Mouse (Mus musculus) limb, embryonic 11.5 days (tissue): ENCODE data around the gene Eya4. TPM values are rescaled to one million over a fixed set of nuclear protein-coding genes. Genes with fewer than 3 reads are reported as not detected.

Experiments
- ATAC-seq: fragments of 200-750 bp; cut with Nextera tagmentation; 2 replicates; pipeline ENCODE4 v1.8.0; 2017; ENCODE audit warnings: low read depth; ENCODE audit not compliant: insufficient number of reproducible peaks, low FRiP score, low TSS enrichment
- DNase-seq: peaks from one replicate; pipeline ENCODE4 v3.0.0-alpha.2; 2015; ENCODE audit warnings: low spot score
- H3K27ac ChIP-seq: fragments of 300-500 bp; sonication (generic); replicated peaks from 2 replicates; pipeline ENCODE4 v1.5.1; 2014; ENCODE audit warnings: low read depth, mild to moderate bottlenecking, low read length
- H3K27me3 ChIP-seq: fragments of 300-500 bp; sonication (generic); 2 replicates; pipeline ENCODE4 v1.6.1; 2014; ENCODE audit warnings: mild to moderate bottlenecking, low read length, mixed read lengths; ENCODE audit not compliant: control insufficient read depth, insufficient read depth
- H3K36me3 ChIP-seq: fragments of 300-500 bp; sonication (generic); 2 replicates; pipeline ENCODE4 v1.6.1; 2014; ENCODE audit warnings: mild to moderate bottlenecking, low read length, moderate library complexity, mixed read lengths; ENCODE audit not compliant: control insufficient read depth, insufficient read depth
- H3K4me1 ChIP-seq: fragments of 300-500 bp; sonication (generic); 2 replicates; pipeline ENCODE4 v1.6.1; 2014; ENCODE audit warnings: low read length, mixed read lengths; ENCODE audit not compliant: control insufficient read depth, insufficient read depth
- H3K4me2 ChIP-seq: fragments of 300-500 bp; sonication (generic); 2 replicates; pipeline ENCODE4 v1.6.1; 2014; ENCODE audit warnings: low read depth, mild to moderate bottlenecking, moderate library complexity; ENCODE audit not compliant: severe bottlenecking
- H3K4me3 ChIP-seq: fragments of 300-500 bp; sonication (generic); 2 replicates; pipeline ENCODE4 v1.5.1; 2014; ENCODE audit warnings: low read depth, low read length
- H3K9ac ChIP-seq: fragments of 300-500 bp; sonication (generic); 2 replicates; pipeline ENCODE4 v1.6.1; 2014; ENCODE audit warnings: mild to moderate bottlenecking, low read length
- H3K9me3 ChIP-seq: fragments of 300-500 bp; sonication (generic); 2 replicates; pipeline ENCODE4 v1.6.1; 2016; ENCODE audit warnings: low read length; ENCODE audit not compliant: control insufficient read depth
- WGBS: fragments of 180-500 bp; shearing (Covaris S2); extraction: QIAGEN DNeasy Blood & Tissue Kit; methylation state at CpG from one replicate; pipeline ENCODE4 v1.1.7; 2014; 5-methylcytosine and 5-hydroxymethylcytosine counted together
- polyA plus RNA-seq: library from polyadenylated mRNA; unstranded; fragments of >200 nt; fragmentation: Nextera tagmentation; extraction: Ambion mirVana; gene quantifications from 2 replicates; pipeline ENCODE4 v1.2.1, GENCODE M21; 2014

Gene Eya4
- polyA plus RNA-seq, 1 experiment from 2014 or later, result 8.9 TPM

- Histone ChIP-seq H3K4me2 (no peak overlapping the region), H3K27ac (no peak overlapping the region), H3K9me3 (no peaks in the 10 kb centered on the region)
Measured at GRCm38 (mm10) chr10:23086352-23087215, 264.0 kb downstream of the Eya4 start.

GRCm38 (mm10) chr10:23081548-23081828, 269.1 kb downstream of the Eya4 start:
- Histone ChIP-seq H3K9ac (no peak overlapping the region), H3K36me3 (no peaks in the 10 kb centered on the region), H3K4me2 (no peak overlapping the region), H3K27ac (no peak overlapping the region), H3K27me3 (no peaks in the 10 kb centered on the region), H3K4me1 (0 out of 2 replicates have a peak, but pooled peaks cover 3% of the 10 kb centered on the region), H3K4me3 (no peak overlapping the region), H3K9me3 (no peaks in the 10 kb centered on the region)
- ATAC-seq (no peak), DNase-seq (no peak)
- WGBS, result 41% methylated on average over 4 of the region's 4 CpGs

More at GRCm38 (mm10) chr10:23086352-23087215, 264.0 kb downstream of the Eya4 start:
- no peaks in the 10 kb centered on the region for H3K27me3 ChIP-seq
- no peaks in the 10 kb centered on the region for H3K36me3 ChIP-seq
- peak; percentile 84 for DNase-seq
- H3K9ac ChIP-seq, result no peak overlapping the region
- no peak for ATAC-seq
- no peak overlapping the region for H3K4me3 ChIP-seq
- 0 out of 2 replicates have a peak, but pooled peaks cover 3% of the 10 kb centered on the region for H3K4me1 ChIP-seq
- 76% methylated on average over 21 of the region's 21 CpGs for WGBS

GRCm38 (mm10) chr10:23080749-23081547, 269.6 kb downstream of the Eya4 start:
- Histone ChIP-seq H3K27me3 (no peaks in the 10 kb centered on the region), H3K4me1 (0 out of 2 replicates have a peak, but pooled peaks cover 3% of the 10 kb centered on the region), H3K27ac (no peak overlapping the region), H3K4me3 (no peak overlapping the region), H3K9ac (no peak overlapping the region), H3K4me2 (no peak overlapping the region), H3K9me3 (no peaks in the 10 kb centered on the region), H3K36me3 (no peaks in the 10 kb centered on the region)
- DNase-seq, result peak; percentile 92
- no peak for ATAC-seq
- 38% methylated on average over 24 of the region's 24 CpGs for WGBS

DNA sequence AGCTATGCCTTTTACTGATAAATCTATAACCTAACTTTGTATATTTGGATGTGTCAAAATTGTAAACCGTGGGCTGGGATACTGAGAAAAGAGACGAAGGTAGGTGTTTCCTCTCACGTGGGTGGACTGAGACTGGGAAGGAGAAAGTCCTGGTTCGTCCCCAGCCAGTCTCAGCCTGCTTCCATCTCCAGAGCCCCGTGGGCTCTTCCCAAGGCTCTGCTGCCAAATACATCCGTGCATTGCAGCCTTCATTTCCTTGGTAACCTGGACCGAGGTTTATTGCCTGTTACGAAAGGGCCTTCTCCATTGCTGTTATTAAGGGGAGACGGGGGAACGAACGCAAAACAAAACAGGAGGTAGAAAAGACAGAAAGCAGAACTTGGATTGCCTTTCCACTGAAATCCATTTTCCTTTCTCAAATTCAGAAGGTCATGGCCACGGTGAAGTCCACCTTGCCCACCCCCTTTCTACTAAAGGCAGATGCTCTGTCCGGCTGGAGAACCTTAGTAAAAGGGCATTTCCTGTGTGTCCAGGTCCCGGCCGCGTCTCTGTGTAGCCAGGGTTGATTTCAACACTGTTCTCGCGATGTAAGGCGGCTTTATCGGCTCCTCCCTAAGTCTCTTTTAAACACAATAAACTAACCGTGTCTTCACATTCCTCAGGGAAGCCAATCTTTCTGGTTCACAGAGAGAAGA, 273.7 kb downstream of the Eya4 start:
- Histone ChIP-seq H3K4me1 (0 out of 2 replicates have a peak, but pooled peaks cover 3% of the 10 kb centered on the region), H3K4me2 (no peak overlapping the region), H3K9me3 (no peaks in the 10 kb centered on the region), H3K36me3 (no peaks in the 10 kb centered on the region), H3K27ac (no peak overlapping the region), H3K27me3 (no peaks in the 10 kb centered on the region), H3K4me3 (no peak overlapping the region), H3K9ac (no peak overlapping the region)
- WGBS, result 63% methylated on average over 21 of the region's 21 CpGs
- DNase-seq, result no peak
- no peak for ATAC-seq

- WGBS, result 65% methylated on average over 2 of the region's 2 CpGs
- Histone ChIP-seq H3K27ac (no peak overlapping the region), H3K4me1 (0 out of 2 replicates have a peak, but pooled peaks cover 3% of the 10 kb centered on the region), H3K36me3 (no peaks in the 10 kb centered on the region), H3K4me2 (no peak overlapping the region), H3K4me3 (no peak overlapping the region), H3K27me3 (no peaks in the 10 kb centered on the region), H3K9me3 (no peaks in the 10 kb centered on the region), H3K9ac (no peak overlapping the region)
- ATAC-seq (no peak), DNase-seq (no peak)
Measured at GRCm38 (mm10) chr10:23073431-23073830, 277.2 kb downstream of the Eya4 start.

- no peak for DNase-seq
- H3K9me3 ChIP-seq, result no peaks in the 10 kb centered on the region
- H3K27ac ChIP-seq, result no peak overlapping the region
- no peak overlapping the region for H3K4me3 ChIP-seq
- H3K27me3 ChIP-seq, result no peaks in the 10 kb centered on the region
- WGBS, result 59% methylated on average over 6 of the region's 6 CpGs
- no peak overlapping the region for H3K9ac ChIP-seq
- H3K4me2 ChIP-seq, result no peak overlapping the region
- no peaks in the 10 kb centered on the region for H3K4me1 ChIP-seq
- no peak for ATAC-seq
- H3K36me3 ChIP-seq, result no peaks in the 10 kb centered on the region
Measured at GRCm38 (mm10) chr10:23063637-23064036, 286.9 kb downstream of the Eya4 start.

DNA sequence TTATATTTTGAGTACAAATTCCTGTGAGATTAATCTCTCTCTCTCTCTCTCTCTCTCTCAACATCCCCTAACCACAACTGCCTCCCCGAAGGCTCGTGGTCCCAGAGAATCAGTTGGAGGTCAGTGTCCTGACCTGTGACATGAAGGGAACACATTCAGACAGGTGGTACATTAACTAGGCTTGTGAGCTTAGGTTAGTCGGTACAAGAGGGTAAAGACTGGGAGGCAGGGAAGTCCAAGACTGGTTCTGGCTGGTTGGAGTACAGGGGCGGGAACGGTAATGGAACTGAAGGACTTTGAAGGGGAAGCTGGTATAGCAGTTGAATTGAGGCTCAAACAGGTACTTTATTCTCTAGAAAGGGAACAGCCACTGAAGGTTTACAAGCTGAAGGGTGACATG, 287.9 kb downstream of the Eya4 start:
- ATAC-seq, result no peak
- H3K9ac ChIP-seq, result no peak overlapping the region
- no peaks in the 10 kb centered on the region for H3K9me3 ChIP-seq
- no peaks in the 10 kb centered on the region for H3K4me1 ChIP-seq
- DNase-seq, result no peak
- WGBS, result 86% methylated on average over 5 of the region's 5 CpGs
- H3K36me3 ChIP-seq, result no peaks in the 10 kb centered on the region
- no peak overlapping the region for H3K27ac ChIP-seq
- H3K4me2 ChIP-seq, result no peak overlapping the region
- no peaks in the 10 kb centered on the region for H3K27me3 ChIP-seq
- H3K4me3 ChIP-seq, result no peak overlapping the region

- Histone ChIP-seq H3K27ac (no peak overlapping the region), H3K4me1 (no peaks in the 10 kb centered on the region), H3K36me3 (no peaks in the 10 kb centered on the region), H3K27me3 (no peaks in the 10 kb centered on the region), H3K9me3 (no peaks in the 10 kb centered on the region), H3K4me2 (no peak overlapping the region), H3K4me3 (no peak overlapping the region), H3K9ac (no peak overlapping the region)
- 69% methylated on average over 3 of the region's 3 CpGs for WGBS
- DNase-seq, result no peak
- no peak for ATAC-seq
Measured at GRCm38 (mm10) chr10:23060694-23061060, 289.9 kb downstream of the Eya4 start.
